Mouse (Mus musculus): ENCODE results near the gene Sox8. TPM values are rescaled to one million over a fixed set of nuclear protein-coding genes. Genes with fewer than 3 reads are reported as not detected.

The Sox8 gene
- total and polyA plus RNA-seq, 3 experiments = not detected

- TF ChIP-seq TCF12 (IDR thresholded peaks at IDR 0.05; ENCODE audit: low read depth, low read length) (no peak), CHD2 (IDR thresholded peaks at IDR 0.05; ENCODE audit: low read length) (no peak), NRF1 (IDR thresholded peaks at IDR 0.05; ENCODE audit: insufficient read depth, low read depth, low read length, poor library complexity, severe bottlenecking) (no peak), MXI1 (IDR thresholded peaks at IDR 0.05; ENCODE audit: low read depth, low read length) (no peak), KAT2A (conservative IDR thresholded peaks at IDR 0.05; ENCODE audit: low read depth, low read length) (no peak), TAL1 (IDR thresholded peaks at IDR 0.05; ENCODE audit: low read length) (no peak)
- no peaks in the 10 kb centered on the region for H3K27me3 ChIP-seq (ENCODE audit: control insufficient read depth in 1 of 2, insufficient read depth in 2 of 2, low read length in 2 of 2)
- no peak overlapping the region for H3K9ac ChIP-seq (ENCODE audit: control insufficient read depth, low read depth, low read length, poor library complexity, severe bottlenecking)
- no peak for DNase-seq (ENCODE audit: low read depth, low spot score)
- no peaks in the 10 kb centered on the region for H3K36me3 ChIP-seq (ENCODE audit: control insufficient read depth in 1 of 2, insufficient read depth in 2 of 2, low read length in 2 of 2)
- H3K27ac ChIP-seq (ENCODE audit: control insufficient read depth, low read depth, low read length) = no peak overlapping the region
- no peaks in the 10 kb centered on the region for H3K79me2 ChIP-seq (ENCODE audit: control insufficient read depth, insufficient read depth, low read length, poor library complexity)
- no peaks in the 10 kb centered on the region for H3K4me1 ChIP-seq (ENCODE audit: control insufficient read depth in 1 of 2, insufficient read depth in 2 of 2, low read length in 2 of 2)
- no peaks in the 10 kb centered on the region for H3K9me3 ChIP-seq (replicated peaks; ENCODE audit: insufficient read depth, low read length)
- H3K4me3 ChIP-seq (ENCODE audit: control insufficient read depth in 1 of 2, insufficient read depth in 1 of 2, low read depth in 2 of 2, low read length in 2 of 2) = no peak overlapping the region
Measured at GRCm38 (mm10) chr17:25556630-25557354, 13.7 kb downstream of the Sox8 start.

- DNase-seq (ENCODE audit: low read depth, low spot score) = no peak
- H3K79me2 ChIP-seq (ENCODE audit: control insufficient read depth, insufficient read depth, low read length, poor library complexity) = no peaks in the 10 kb centered on the region
- H3K4me3 ChIP-seq (ENCODE audit: control insufficient read depth in 1 of 2, insufficient read depth in 1 of 2, low read depth in 2 of 2, low read length in 2 of 2) = no peak overlapping the region
- H3K27me3 ChIP-seq (ENCODE audit: control insufficient read depth in 1 of 2, insufficient read depth in 2 of 2, low read length in 2 of 2) = no peaks in the 10 kb centered on the region
- no peaks in the 10 kb centered on the region for H3K36me3 ChIP-seq (ENCODE audit: control insufficient read depth in 1 of 2, insufficient read depth in 2 of 2, low read length in 2 of 2)
- no peak for TF ChIP-seq ETS1 (IDR thresholded peaks at IDR 0.05; ENCODE audit: low read depth, low read length)
- no peak for TF ChIP-seq KAT2A (conservative IDR thresholded peaks at IDR 0.05; ENCODE audit: low read depth, low read length)
- TF ChIP-seq ZKSCAN1 (IDR thresholded peaks at IDR 0.05; ENCODE audit: low read depth, low read length) = no peak
- TF ChIP-seq ZNF384 (IDR thresholded peaks at IDR 0.05; ENCODE audit: low read depth, low read length) = no peak
- no peak for TF ChIP-seq ZMIZ1 (IDR thresholded peaks at IDR 0.05; ENCODE audit: low read depth, low read length)
- TF ChIP-seq SMC3 (IDR thresholded peaks at IDR 0.05; ENCODE audit: low read depth, low read length) = no peak
- TF ChIP-seq USF2 (IDR thresholded peaks at IDR 0.05; ENCODE audit: borderline replicate concordance in 1 of 2, insufficient read depth in 1 of 2, low read depth in 1 of 2, low read length in 2 of 2) = no peak
- no peak for TF ChIP-seq MEF2A (IDR thresholded peaks at IDR 0.05; ENCODE audit: extremely low read depth, insufficient replicate concordance, low read depth, low read length, poor library complexity, severe bottlenecking)
- TF ChIP-seq MAZ (IDR thresholded peaks at IDR 0.05; ENCODE audit: low read depth, low read length) = no peak
- TF ChIP-seq GABPA (IDR thresholded peaks at IDR 0.05; ENCODE audit: low read depth, low read length) = no peak
- TF ChIP-seq RCOR1 (IDR thresholded peaks at IDR 0.05; ENCODE audit: low read depth, low read length) = no peak
- TF ChIP-seq CTCF (IDR thresholded peaks at IDR 0.05 in 2 of 3, conservative IDR thresholded peaks at IDR 0.05 in 1 of 3; ENCODE audit: control insufficient read depth in 1 of 3, insufficient read depth in 1 of 3, low read depth in 2 of 3, low read length in 3 of 3, poor library complexity in 1 of 3, severe bottlenecking in 1 of 3) = no peak
- no peak for TF ChIP-seq POLR2A (IDR thresholded peaks at IDR 0.05; ENCODE audit: control insufficient read depth in 1 of 2, insufficient read depth in 1 of 2, low read depth in 1 of 2, low read length in 2 of 2, poor library complexity in 1 of 2)
- no peak for TF ChIP-seq TCF12 (IDR thresholded peaks at IDR 0.05; ENCODE audit: low read depth, low read length)
- no peak for TF ChIP-seq MAX (IDR thresholded peaks at IDR 0.05; ENCODE audit: low read length)
- no peak overlapping the region for H3K9ac ChIP-seq (ENCODE audit: control insufficient read depth, low read depth, low read length, poor library complexity, severe bottlenecking)
- H3K27ac ChIP-seq (ENCODE audit: control insufficient read depth, low read depth, low read length) = no peak overlapping the region
- H3K9me3 ChIP-seq (replicated peaks; ENCODE audit: insufficient read depth, low read length) = no peaks in the 10 kb centered on the region
- H3K4me1 ChIP-seq (ENCODE audit: control insufficient read depth in 1 of 2, insufficient read depth in 2 of 2, low read length in 2 of 2) = no peaks in the 10 kb centered on the region
Measured at GRCm38 (mm10) chr17:25555666-25556629, 14.5 kb downstream of the Sox8 start.
